Mouse (Mus musculus) kidney, embryonic 14.5 days (tissue): ENCODE measurements at regions not wholly inside any gene's neighbourhood (a gene's known extent, or its start where the extent isn't known, plus 50 kb on each side); places are given as distances from the start of the nearest gene placed in this dataset.

Experiments used
- ATAC-seq: fragments of 200-750 bp; cut with Nextera tagmentation; 2 replicates; pipeline ENCODE4 v1.8.0; 2017; ENCODE audit warnings: moderate number of reproducible peaks, mild to moderate bottlenecking, moderate TSS enrichment, moderate library complexity; ENCODE audit not compliant: low FRiP score, low TSS enrichment
- H3K27ac ChIP-seq: fragments of 300-500 bp; sonication (generic); 2 replicates; pipeline ENCODE4 v1.5.1; 2014; ENCODE audit warnings: low read depth, mild to moderate bottlenecking, low read length, moderate library complexity, mixed read lengths
- H3K27me3 ChIP-seq: fragments of 300-500 bp; sonication (generic); 2 replicates; pipeline ENCODE4 v1.6.1; 2014; ENCODE audit warnings: mild to moderate bottlenecking, low read length; ENCODE audit not compliant: control insufficient read depth, insufficient read depth
- H3K36me3 ChIP-seq: fragments of 300-500 bp; sonication (generic); 2 replicates; pipeline ENCODE4 v1.6.1; 2014; ENCODE audit warnings: low read length, mixed read lengths; ENCODE audit not compliant: control insufficient read depth, insufficient read depth
- H3K4me1 ChIP-seq: fragments of 300-500 bp; sonication (generic); 2 replicates; pipeline ENCODE4 v1.6.1; 2014; ENCODE audit warnings: low read length, mixed read lengths; ENCODE audit not compliant: control insufficient read depth, insufficient read depth
- H3K4me2 ChIP-seq: fragments of 300-500 bp; sonication (generic); replicated peaks from 2 replicates; pipeline ENCODE4 v1.6.1; 2014; ENCODE audit warnings: low read depth, mild to moderate bottlenecking, low read length
- H3K4me3 ChIP-seq: fragments of 300-500 bp; sonication (generic); 2 replicates; pipeline ENCODE4 v1.5.1; 2014; ENCODE audit warnings: mild to moderate bottlenecking, low read length
- H3K9ac ChIP-seq: fragments of 300-500 bp; sonication (generic); 2 replicates; pipeline ENCODE4 v1.6.1; 2014; ENCODE audit warnings: low read depth, mild to moderate bottlenecking, low read length, moderate library complexity
- H3K9me3 ChIP-seq: fragments of 300-500 bp; sonication (generic); 2 replicates; pipeline ENCODE4 v1.6.1; 2016; ENCODE audit warnings: low read length; ENCODE audit not compliant: control insufficient read depth
- WGBS: fragments of 180-500 bp; shearing (Covaris S2); extraction: QIAGEN DNeasy Blood & Tissue Kit; methylation state at CpG from one replicate; pipeline ENCODE4 v1.1.7; 2014; 5-methylcytosine and 5-hydroxymethylcytosine counted together

DNA sequence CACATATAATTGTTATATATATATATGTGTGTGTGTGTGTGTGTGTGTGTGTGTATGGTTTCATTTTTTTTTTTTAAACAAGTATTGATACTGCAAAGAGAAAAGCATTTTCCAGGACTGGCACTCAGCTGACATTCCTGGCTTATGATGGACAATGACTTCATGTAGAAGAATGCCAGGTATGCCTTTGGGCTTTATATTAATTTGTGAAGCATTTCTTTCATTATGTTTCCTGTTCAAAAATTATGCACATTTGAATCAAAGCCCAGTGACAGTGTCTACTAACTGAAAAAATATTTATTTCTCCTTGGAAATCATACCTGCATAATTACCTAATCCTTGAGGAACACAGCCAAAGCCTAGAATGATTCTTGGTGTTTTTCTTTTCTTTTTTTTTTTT, 256.4 kb upstream of the Nudt12 start:
- H3K4me3 ChIP-seq, result no peak overlapping the region
- H3K9ac ChIP-seq, result no peak overlapping the region
- H3K4me1 ChIP-seq, result no peaks in the 10 kb centered on the region
- no peak for ATAC-seq
- H3K27me3 ChIP-seq, result no peaks in the 10 kb centered on the region
- no peak overlapping the region for H3K27ac ChIP-seq
- H3K4me2 ChIP-seq, result no peak overlapping the region
- no peaks in the 10 kb centered on the region for H3K9me3 ChIP-seq
- no peaks in the 10 kb centered on the region for H3K36me3 ChIP-seq

DNA sequence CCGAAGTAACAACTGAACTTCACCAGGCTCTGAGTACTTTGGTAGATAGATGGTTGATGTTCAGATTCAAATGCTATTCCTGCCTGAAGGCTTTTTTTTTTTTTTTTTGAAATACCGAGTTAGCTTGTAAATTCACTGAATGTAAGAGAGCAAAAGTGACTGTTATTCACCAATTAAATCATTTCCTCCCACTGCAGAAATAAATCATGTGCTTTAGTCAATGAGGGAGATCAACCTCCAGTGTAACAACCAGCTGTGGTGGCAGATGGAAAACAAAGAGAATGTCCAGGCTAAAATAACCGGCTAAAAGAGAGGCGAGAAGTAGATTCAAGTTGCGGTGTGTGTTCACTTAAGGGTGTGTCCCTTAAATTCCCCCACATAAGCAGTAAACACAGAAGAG, 235.8 kb upstream of the Nudt12 start:
- Histone ChIP-seq H3K36me3 (no peaks in the 10 kb centered on the region), H3K4me3 (no peak overlapping the region), H3K4me2 (no peak overlapping the region), H3K27me3 (no peaks in the 10 kb centered on the region), H3K4me1 (no peaks in the 10 kb centered on the region), H3K9me3 (no peaks in the 10 kb centered on the region), H3K9ac (no peak overlapping the region), H3K27ac (no peak overlapping the region)
- 41% methylated on average over 5 of the region's 5 CpGs for WGBS
- ATAC-seq, result peak; percentile 69; the same call in 1 of the 2 replicates

DNA sequence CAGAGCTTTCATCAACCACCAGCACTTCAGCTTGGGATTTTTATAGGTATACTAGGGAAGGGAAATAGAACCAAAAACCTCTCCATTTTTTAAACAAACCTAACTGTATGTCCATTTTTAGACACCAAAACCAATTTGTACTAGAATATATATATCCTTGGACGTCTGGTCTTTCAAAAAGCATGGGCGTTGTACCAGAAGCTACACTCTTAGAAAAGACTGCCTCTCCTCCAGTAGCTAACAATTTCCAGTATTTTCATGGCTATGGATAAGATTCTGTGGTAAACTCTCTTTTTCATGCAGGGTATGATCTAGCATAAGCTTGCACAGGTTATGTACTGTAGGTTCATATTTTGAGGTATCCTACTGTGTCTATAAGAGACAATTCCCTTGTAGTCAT, 219.1 kb upstream of the Nudt12 start:
- Histone ChIP-seq H3K4me2 (no peak overlapping the region), H3K36me3 (no peaks in the 10 kb centered on the region), H3K9me3 (no peaks in the 10 kb centered on the region), H3K27ac (no peak overlapping the region), H3K4me3 (no peak overlapping the region), H3K9ac (no peak overlapping the region), H3K27me3 (no peaks in the 10 kb centered on the region), H3K4me1 (no peaks in the 10 kb centered on the region)
- ATAC-seq, result no peak
- WGBS, result 94% methylated on average over 2 of the region's 2 CpGs
